Mouse (Mus musculus) lung, adult 2 months (tissue): ENCODE measurements around the gene Cntd1.

Experiments
- CTCF ChIP-seq: fragments of 200-500 bp; IDR thresholded peaks from 2 replicates; pipeline ENCODE4 v1.5.1; 2011; ENCODE audit warnings: mild to moderate bottlenecking, low read length, control low read depth; ENCODE audit not compliant: insufficient read depth
- POLR2A ChIP-seq: fragments of 200-500 bp; IDR thresholded peaks from 2 replicates; pipeline ENCODE4 v1.6.1; 2011; ENCODE audit warnings: low read depth, mild to moderate bottlenecking, control low read depth, low read length, borderline replicate concordance; ENCODE audit errors: extremely low read depth

DNA sequence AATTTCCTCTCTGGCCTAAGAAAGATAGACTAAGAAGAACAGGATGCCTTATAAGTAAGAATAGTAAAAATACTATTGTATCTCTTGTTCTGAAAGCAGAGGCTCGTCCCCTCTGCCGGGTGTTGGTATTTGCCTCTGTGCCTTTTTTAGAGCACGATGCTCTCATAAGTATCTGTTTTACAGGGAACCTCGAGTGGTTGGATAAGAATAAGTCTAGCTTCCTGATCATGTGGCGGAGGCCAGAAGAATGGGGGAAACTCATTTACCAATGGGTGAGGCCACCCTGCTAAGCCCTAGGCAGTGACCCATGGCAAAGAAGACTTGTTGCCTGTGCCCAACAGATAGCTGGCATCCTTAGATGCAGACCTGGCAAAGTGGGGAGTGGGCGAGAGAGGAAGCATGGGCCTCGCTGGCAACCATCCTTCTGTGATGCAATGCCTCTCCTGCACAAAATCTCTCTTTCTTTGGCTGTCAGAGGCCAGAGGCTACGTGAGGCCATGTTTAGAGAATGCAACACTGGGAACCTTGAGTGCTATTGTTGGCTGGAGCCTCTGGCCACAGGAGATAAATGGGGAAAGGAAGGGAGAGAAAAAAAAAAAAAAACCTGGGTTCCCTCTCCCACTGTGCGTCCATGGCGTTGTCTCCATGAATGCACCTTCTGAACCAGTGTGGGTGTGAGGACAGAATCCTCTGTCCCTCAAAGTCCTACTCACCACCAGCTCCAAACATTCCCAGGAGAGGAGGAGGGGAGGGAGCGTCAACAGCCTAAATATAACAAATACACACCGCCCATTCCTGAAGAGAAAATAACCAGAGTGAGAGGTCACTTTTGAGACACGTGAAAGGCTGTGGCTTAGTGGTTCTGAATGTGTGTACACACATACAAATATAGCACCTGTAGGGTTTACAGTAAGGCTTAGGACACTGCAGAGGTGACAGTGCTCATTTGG lies 22.7 kb upstream of the Cntd1 start:
- no peak for TF ChIP-seq CTCF
- no peak for TF ChIP-seq POLR2A
